ENCODE assay signal across 8 mouse cellular contexts in the genomic region with DNA sequence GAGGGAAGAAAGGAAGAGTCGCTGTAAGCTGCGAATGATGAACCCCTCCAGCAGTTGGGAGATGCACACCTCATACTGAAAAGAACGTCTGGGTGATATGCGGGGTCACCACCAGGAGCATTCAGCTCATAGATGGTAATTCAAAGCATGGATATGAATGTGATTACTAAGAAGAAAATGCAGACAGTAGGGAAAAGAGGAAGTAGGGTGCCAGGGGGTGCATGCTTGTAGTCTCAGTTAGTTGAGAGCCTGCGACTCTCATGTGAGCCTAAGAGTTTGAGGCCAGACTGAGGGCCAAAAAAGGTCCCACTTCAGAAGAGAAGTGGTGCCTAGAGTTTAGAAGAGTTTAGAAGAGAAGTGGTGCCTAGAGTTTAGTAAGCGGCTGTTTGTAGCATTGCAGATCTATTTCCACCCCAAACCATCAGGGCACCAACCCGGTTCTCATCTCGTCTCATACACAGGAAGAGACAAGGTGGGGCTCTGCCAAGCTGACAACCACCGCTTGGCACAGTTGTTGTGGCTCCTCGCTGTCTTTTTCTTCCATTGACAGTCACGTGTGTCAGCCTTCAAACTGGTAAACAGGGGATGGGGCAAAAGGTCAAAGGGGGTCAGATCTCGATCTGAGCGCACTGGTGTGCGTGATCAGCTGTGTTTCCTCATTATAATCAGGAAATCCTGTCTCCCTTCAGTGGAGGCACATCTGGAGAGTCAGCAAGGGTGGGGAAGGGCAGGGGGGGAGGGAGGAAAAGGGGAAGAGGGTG. TPM values are rescaled to one million over a fixed set of nuclear protein-coding genes. Genes with fewer than 3 reads are reported as not detected.
DNase-seq lines count a peak whose midpoint lies in the region; ATAC-seq and TF ChIP-seq lines count a peak whose summit lies in the region.

No protein-coding gene starts in this region.

- no peak overlapping the region for H3K4me3 ChIP-seq in kidney, embryonic 14.5 days (ENCODE audit: low read length)
- no peak overlapping the region for H3K4me3 ChIP-seq in midbrain, postnatal 0 days (ENCODE audit: low read depth, low read length)

- TF ChIP-seq CTCF in midbrain, postnatal 0 days (IDR thresholded peaks at IDR 0.05): no peak

- ATAC-seq in kidney, embryonic 14.5 days (ENCODE audit: low FRiP score, low TSS enrichment): no peak
- ATAC-seq in inflammation-experienced regulatory T-cells, adult 6 months: peak; percentile 92
- no peak for ATAC-seq in midbrain, postnatal 0 days (ENCODE audit: low FRiP score)

- H3K4me2 ChIP-seq in kidney, embryonic 14.5 days (replicated peaks; ENCODE audit: low read depth, low read length): no peak overlapping the region
- H3K4me2 ChIP-seq in midbrain, postnatal 0 days (ENCODE audit: low read depth, low read length, poor library complexity, severe bottlenecking): no peak overlapping the region

- DNase-seq in kidney, adult 18-20 months: peak; percentile 25
- DNase-seq in lung, postnatal 4 days: peak; percentile 71 to 85
- DNase-seq in thymus, postnatal 4 days: peak; percentile 64
- DNase-seq in midbrain, postnatal 0 days (ENCODE audit: low spot score): no peak
- no peak for DNase-seq in ovary, postnatal 14 days (ENCODE audit: low spot score)
- DNase-seq in left cerebral cortex, postnatal 14 days (ENCODE audit: low spot score in 2 of 2): no peak

- H3K36me3 ChIP-seq in kidney, embryonic 14.5 days (ENCODE audit: control insufficient read depth, insufficient read depth, low read length): no peaks in the 10 kb centered on the region
- no peaks in the 10 kb centered on the region for H3K36me3 ChIP-seq in midbrain, postnatal 0 days (ENCODE audit: insufficient read depth, low read length)

- WGBS in kidney, embryonic 14.5 days: 68% methylated on average over 14 of the region's 14 CpGs
- 77% methylated on average over 14 of the region's 14 CpGs for WGBS in midbrain, postnatal 0 days

- H3K9me3 ChIP-seq in kidney, embryonic 14.5 days (ENCODE audit: control insufficient read depth, low read length): no peaks in the 10 kb centered on the region
- no peaks in the 10 kb centered on the region for H3K9me3 ChIP-seq in midbrain, postnatal 0 days (ENCODE audit: low read length)

- H3K4me1 ChIP-seq in kidney, embryonic 14.5 days (ENCODE audit: control insufficient read depth, insufficient read depth, low read length): no peaks in the 10 kb centered on the region
- no peaks in the 10 kb centered on the region for H3K4me1 ChIP-seq in midbrain, postnatal 0 days (ENCODE audit: insufficient read depth, low read length)

- H3K27ac ChIP-seq in kidney, embryonic 14.5 days (ENCODE audit: low read depth, low read length): no peak overlapping the region
- H3K27ac ChIP-seq in midbrain, postnatal 0 days (ENCODE audit: low read depth, low read length): no peak overlapping the region

- intact Hi-C loops in left cerebral cortex, postnatal 14 days (cut with DNase I): no loop called here

- H3K27me3 ChIP-seq in kidney, embryonic 14.5 days (ENCODE audit: control insufficient read depth, insufficient read depth, low read length): no peaks in the 10 kb centered on the region
- H3K27me3 ChIP-seq in midbrain, postnatal 0 days (ENCODE audit: insufficient read depth, low read length): no peaks in the 10 kb centered on the region

- no peak overlapping the region for H3K9ac ChIP-seq in kidney, embryonic 14.5 days (ENCODE audit: low read depth, low read length)
- H3K9ac ChIP-seq in midbrain, postnatal 0 days (replicated peaks; ENCODE audit: low read length, poor library complexity, severe bottlenecking): no peak overlapping the region

RNA-seq across cellular contexts. Expression of a gene that starts 32.4 kb away (rescaled TPM):
- 10.4 and 11.1 TPM in 2 replicates for polyA plus RNA-seq in kidney, embryonic 14.5 days (2014; fragmentation: Nextera tagmentation; extraction: Ambion mirVana)
- 100 to 1,000 TPM; 148 to 162 (median 162) TPM for polyA plus RNA-seq in inflammation-experienced regulatory T-cells, adult 6 months (2017; shearing (Covaris generic))
- total RNA-seq in midbrain, postnatal 0 days (2014; rRNA removed): 42.1 and 56.7 TPM in 2 replicates
- 32.9 and 34.2 TPM in 2 replicates for polyA plus RNA-seq in midbrain, postnatal 0 days (2015; fragmentation: Nextera tagmentation; extraction: Ambion mirVana)
- total RNA-seq in left cerebral cortex, postnatal 14 days (2021): 10 to 100 TPM; 79.8 to 86.9 TPM

Comparison
In these comparisons a context has a peak if more than half of its experiments do, and no peak if none do; other contexts are left out.
1. DNase-seq: peak in kidney, adult 18-20 months (single experiment), lung, postnatal 4 days (2 of 2) and thymus, postnatal 4 days (single experiment); none in midbrain, postnatal 0 days (single experiment), ovary, postnatal 14 days (single experiment) and left cerebral cortex, postnatal 14 days (0 of 2).